Mouse (Mus musculus) ES-Bruce4 (cell line): ENCODE measurements around the gene Rtca. TPM values are rescaled to one million over a fixed set of nuclear protein-coding genes. Genes with fewer than 3 reads are reported as not detected.

Experiments used
- H3K27ac ChIP-seq: 2 replicates; pipeline ENCODE4 v1.5.1; 2012; ENCODE audit warnings: low read length, inconsistent platforms; ENCODE audit not compliant: insufficient read depth
- H3K27me3 ChIP-seq: 2 replicates; pipeline ENCODE4 v1.6.1; 2012; ENCODE audit warnings: mild to moderate bottlenecking, low read length, inconsistent platforms; ENCODE audit not compliant: control insufficient read depth, poor library complexity, insufficient read depth, severe bottlenecking
- H3K36me3 ChIP-seq: 2 replicates; pipeline ENCODE4 v1.6.1; 2012; ENCODE audit warnings: inconsistent platforms, mild to moderate bottlenecking, low read length, moderate library complexity; ENCODE audit not compliant: control insufficient read depth, poor library complexity, insufficient read depth, severe bottlenecking
- H3K4me1 ChIP-seq: one replicate; pipeline ENCODE4 v1.8.1; 2011; ENCODE audit warnings: low read length; ENCODE audit not compliant: control insufficient read depth, insufficient read depth
- H3K4me3 ChIP-seq: 2 replicates; pipeline ENCODE4 v1.5.1; 2011; ENCODE audit warnings: low read depth, mild to moderate bottlenecking, low read length
- H3K9ac ChIP-seq: 2 replicates; pipeline ENCODE4 v1.6.1; 2012; ENCODE audit warnings: low read depth, mild to moderate bottlenecking, inconsistent platforms; ENCODE audit not compliant: poor library complexity, severe bottlenecking
- H3K9me3 ChIP-seq: replicated peaks from 2 replicates; pipeline ENCODE4 v1.6.1; 2012; ENCODE audit warnings: mild to moderate bottlenecking, low read length, inconsistent platforms; ENCODE audit not compliant: control insufficient read depth, poor library complexity, insufficient read depth, severe bottlenecking
- CTCF ChIP-seq: IDR thresholded peaks from one replicate; pipeline ENCODE4 v1.8.1; 2011; ENCODE audit warnings: low read depth, low read length
- EP300 ChIP-seq: IDR thresholded peaks from 2 replicates; pipeline ENCODE4 v1.6.1; 2011; ENCODE audit warnings: low read depth, low read length; ENCODE audit not compliant: insufficient read depth
- POLR2A ChIP-seq: IDR thresholded peaks from one replicate; pipeline ENCODE4 v1.8.1; 2011; ENCODE audit warnings: low read length; ENCODE audit not compliant: insufficient read depth
- polyA plus RNA-seq: library from polyadenylated mRNA; stranded (reverse); fragments of >200 nt; gene quantifications from 2 replicates; pipeline ENCODE4 v1.2.4, GENCODE M21; 2011; ENCODE audit warnings: low read depth; ENCODE audit not compliant: missing spikeins, insufficient read depth, insufficient read length

Gene Rtca
- polyA plus RNA-seq, 1 experiment, result 50.9 TPM

GRCm38 (mm10) chr3:116442788-116443187 lies 65.2 kb downstream of the Rtca start:
- Histone ChIP-seq H3K4me3 (no peak overlapping the region), H3K36me3 (no peaks in the 10 kb centered on the region), H3K9ac (no peak overlapping the region), H3K27me3 (no peaks in the 10 kb centered on the region), H3K27ac (no peak overlapping the region), H3K4me1 (no peaks in the 10 kb centered on the region), H3K9me3 (no peaks in the 10 kb centered on the region)
- TF ChIP-seq CTCF, result no peak
- TF ChIP-seq EP300, result no peak
- TF ChIP-seq POLR2A, result no peak

GRCm38 (mm10) chr3:116441518-116442205 lies 66.3 kb downstream of the Rtca start:
- Histone ChIP-seq H3K4me3 (no peak overlapping the region), H3K9ac (no peak overlapping the region), H3K27ac (no peak overlapping the region), H3K27me3 (no peaks in the 10 kb centered on the region), H3K36me3 (no peaks in the 10 kb centered on the region), H3K9me3 (no peaks in the 10 kb centered on the region; the same call in 1 of the 2 replicates), H3K4me1 (no peaks in the 10 kb centered on the region)
- TF ChIP-seq EP300 (no peak), POLR2A (no peak), CTCF (no peak)

GRCm38 (mm10) chr3:116440066-116440997 lies 67.7 kb downstream of the Rtca start:
- Histone ChIP-seq H3K36me3 (no peaks in the 10 kb centered on the region), H3K4me1 (no peaks in the 10 kb centered on the region), H3K27me3 (no peaks in the 10 kb centered on the region), H3K4me3 (no peak overlapping the region), H3K27ac (no peak overlapping the region), H3K9ac (no peak overlapping the region), H3K9me3 (no peaks in the 10 kb centered on the region; the same call in 1 of the 2 replicates)
- TF ChIP-seq POLR2A (no peak), CTCF (no peak), EP300 (no peak)

Other genes with a start within 250 kb of the Rtca start
- gene Cdc14a, start 84.2 kb downstream of the Rtca start, polyA plus RNA-seq, result 3.1 and 3.6 TPM in 2 replicates
- 34.4 and 37.6 TPM in 2 replicates for gene Dbt, start 4.9 kb upstream of the Rtca start, polyA plus RNA-seq
- 0.19 TPM in 1 of 2 replicates, not detected in the other for gene Lrrc39, start 54.8 kb upstream of the Rtca start, polyA plus RNA-seq
- 19.8 and 23.4 TPM in 2 replicates for gene Sass6, start 86.8 kb upstream of the Rtca start, polyA plus RNA-seq
- gene Trmt13, start 106.4 kb upstream of the Rtca start, polyA plus RNA-seq, result 32.3 and 32.8 TPM in 2 replicates
- gene Mfsd14a, start 154.5 kb upstream of the Rtca start, polyA plus RNA-seq, result 70.4 and 78.1 TPM in 2 replicates
- not detected in 2 replicates for gene Gm43191, start 173.1 kb upstream of the Rtca start, polyA plus RNA-seq
- gene Slc35a3, start 204.6 kb upstream of the Rtca start, polyA plus RNA-seq, result 28.3 and 31.3 TPM in 2 replicates